Mouse (Mus musculus): ENCODE measurements around the gene Rasip1.

The Rasip1 gene

GRCm38 (mm10) chr7:45627261-45627660 lies at the start of gene Rasip1:
Gene Rasip1, plus strand, starts transcription at chr7:45627488.
- in situ Hi-C loops (cut with MboI, MseI) = no loop called here

GRCm38 (mm10) chr7:45585923-45586322 lies 41.4 kb upstream of the Rasip1 start:
- in situ Hi-C loops (cut with MboI, MseI) = no loop called here

- in situ Hi-C loops (cut with MboI, MseI) = no loop called here
These were observed 39.4 kb upstream of the Rasip1 start for GRCm38 (mm10) chr7:45587631-45588592.

- in situ Hi-C loops (cut with MboI, MseI) = no loop called here
These were observed 38.1 kb upstream of the Rasip1 start for GRCm38 (mm10) chr7:45589173-45589572.

- in situ Hi-C loops (cut with MboI, MseI) = no loop called here
These were observed 37.4 kb upstream of the Rasip1 start for GRCm38 (mm10) chr7:45589898-45590297.

GRCm38 (mm10) chr7:45590874-45591273 lies 36.4 kb upstream of the Rasip1 start:
- in situ Hi-C loops (cut with MboI, MseI) = no loop called here

- in situ Hi-C loops (cut with MboI, MseI) = no loop called here
These were observed 35.4 kb upstream of the Rasip1 start for GRCm38 (mm10) chr7:45591880-45592279.

- in situ Hi-C loops (cut with MboI, MseI) = no loop called here
These were observed 34.0 kb upstream of the Rasip1 start for GRCm38 (mm10) chr7:45593118-45593815.

- in situ Hi-C loops (cut with MboI, MseI) = no loop called here
These were observed 32.1 kb upstream of the Rasip1 start for GRCm38 (mm10) chr7:45595176-45595575.

GRCm38 (mm10) chr7:45596107-45596506 lies 31.2 kb upstream of the Rasip1 start:
- in situ Hi-C loops (cut with MboI, MseI) = no loop called here

- in situ Hi-C loops (cut with MboI, MseI) = no loop called here
These were observed 30.3 kb upstream of the Rasip1 start for GRCm38 (mm10) chr7:45597013-45597412.

- in situ Hi-C loops (cut with MboI, MseI) = no loop called here
These were observed 29.8 kb upstream of the Rasip1 start for GRCm38 (mm10) chr7:45597527-45597926.

GRCm38 (mm10) chr7:45598960-45599879 lies 28.1 kb upstream of the Rasip1 start:
- in situ Hi-C loops (cut with MboI, MseI) = no loop called here

GRCm38 (mm10) chr7:45605704-45606289 lies 21.5 kb upstream of the Rasip1 start:
- in situ Hi-C loops (cut with MboI, MseI) = no loop called here

GRCm38 (mm10) chr7:45609511-45609910 lies 17.8 kb upstream of the Rasip1 start:
- in situ Hi-C loops (cut with MboI, MseI) = no loop called here

GRCm38 (mm10) chr7:45616277-45616676 lies 11.0 kb upstream of the Rasip1 start:
- in situ Hi-C loops (cut with MboI, MseI) = no loop called here

GRCm38 (mm10) chr7:45617042-45617695 lies 10.1 kb upstream of the Rasip1 start, which contains the start of gene Fut1:
Gene Fut1, plus strand, starts transcription at chr7:45617289.
- in situ Hi-C loops (cut with MboI, MseI) = no loop called here

GRCm38 (mm10) chr7:45618316-45618715 lies 9.0 kb upstream of the Rasip1 start:
- in situ Hi-C loops (cut with MboI, MseI) = no loop called here

- in situ Hi-C loops (cut with MboI, MseI) = no loop called here
These were observed 7.7 kb upstream of the Rasip1 start for GRCm38 (mm10) chr7:45619592-45619991.

- in situ Hi-C loops (cut with MboI, MseI) = no loop called here
These were observed 5.8 kb upstream of the Rasip1 start, which contains the start of gene Izumo1 for GRCm38 (mm10) chr7:45621443-45621842. Gene Izumo1, plus strand, starts transcription at chr7:45621811.
